Mouse (Mus musculus): Measurements from ENCODE around the gene Ikzf1.

The Ikzf1 gene

GRCm38 (mm10) chr11:11766736-11767135 lies 81.9 kb downstream of the Ikzf1 start:
- no peak for DNase-seq (ENCODE audit: low spot score)

- DNase-seq (ENCODE audit: low spot score) = no peak
Measured at GRCm38 (mm10) chr11:11768057-11768456, 83.3 kb downstream of the Ikzf1 start.

- DNase-seq (ENCODE audit: low spot score) = no peak
Measured at GRCm38 (mm10) chr11:11769281-11769680, 84.5 kb downstream of the Ikzf1 start.

- no peak for DNase-seq (ENCODE audit: low spot score)
Measured at GRCm38 (mm10) chr11:11770691-11771090, 85.9 kb downstream of the Ikzf1 start.

- DNase-seq (ENCODE audit: low spot score) = no peak
Measured at GRCm38 (mm10) chr11:11772196-11772595, 87.4 kb downstream of the Ikzf1 start.

- DNase-seq (ENCODE audit: low spot score) = no peak
Measured at GRCm38 (mm10) chr11:11774384-11774783, 89.6 kb downstream of the Ikzf1 start.

- no peak for DNase-seq (ENCODE audit: low spot score)
Measured at GRCm38 (mm10) chr11:11774893-11775292, 90.1 kb downstream of the Ikzf1 start.

- DNase-seq (ENCODE audit: low spot score) = no peak
Measured at GRCm38 (mm10) chr11:11776071-11776821, 91.4 kb downstream of the Ikzf1 start.

- DNase-seq (ENCODE audit: low spot score) = no peak
Measured at GRCm38 (mm10) chr11:11776822-11777174, 92.0 kb downstream of the Ikzf1 start.

- DNase-seq (ENCODE audit: low spot score) = no peak
Measured at GRCm38 (mm10) chr11:11777246-11777645, 92.4 kb downstream of the Ikzf1 start.

GRCm38 (mm10) chr11:11777796-11778195 lies 93.0 kb downstream of the Ikzf1 start:
- DNase-seq (ENCODE audit: low spot score) = no peak

- DNase-seq (ENCODE audit: low spot score) = no peak
Measured at GRCm38 (mm10) chr11:11778345-11778744, 93.5 kb downstream of the Ikzf1 start.

- no peak for DNase-seq (ENCODE audit: low spot score)
Measured at GRCm38 (mm10) chr11:11781728-11782127, 96.9 kb downstream of the Ikzf1 start.

- DNase-seq (ENCODE audit: low spot score) = no peak
Measured at GRCm38 (mm10) chr11:11785457-11785856, 100.7 kb downstream of the Ikzf1 start.

- no peak for DNase-seq (ENCODE audit: low spot score)
Measured at GRCm38 (mm10) chr11:11788521-11788974, 103.7 kb downstream of the Ikzf1 start.

- DNase-seq (ENCODE audit: low spot score) = no peak
Measured at GRCm38 (mm10) chr11:11794626-11795025, 109.8 kb downstream of the Ikzf1 start.

- DNase-seq (ENCODE audit: low spot score) = no peak
Measured at GRCm38 (mm10) chr11:11798690-11799089, 113.9 kb downstream of the Ikzf1 start.

GRCm38 (mm10) chr11:11800304-11800703 lies 115.5 kb downstream of the Ikzf1 start:
- no peak for DNase-seq (ENCODE audit: low spot score)

- no peak for DNase-seq (ENCODE audit: low spot score)
Measured at GRCm38 (mm10) chr11:11801067-11801466, 116.3 kb downstream of the Ikzf1 start.

GRCm38 (mm10) chr11:11804421-11804820 lies 119.6 kb downstream of the Ikzf1 start:
- no peak for DNase-seq (ENCODE audit: low spot score)

GRCm38 (mm10) chr11:11805951-11806350 lies 121.1 kb downstream of the Ikzf1 start:
- DNase-seq (ENCODE audit: low spot score) = no peak

GRCm38 (mm10) chr11:11808035-11808819 lies 123.4 kb downstream of the Ikzf1 start:
- no peak for DNase-seq (ENCODE audit: low spot score)

- DNase-seq (ENCODE audit: low spot score) = peak; percentile 87
Measured at GRCm38 (mm10) chr11:11808820-11809403, 124.1 kb downstream of the Ikzf1 start, which contains the start of gene Fignl1. Fignl1 (minus strand) TSS chr11:11808962.

All from urinary bladder, postnatal 10 days (tissue).